Mouse (Mus musculus) embryonic facial prominence, embryonic 12.5 days (tissue): ENCODE results near the gene Rnf126. TPM values are rescaled to one million over a fixed set of nuclear protein-coding genes. Genes with fewer than 3 reads are reported as not detected.

Experiments
- ATAC-seq: fragments of 200-750 bp; cut with Nextera tagmentation; 2 replicates; pipeline ENCODE4 v1.8.0; 2017; ENCODE audit not compliant: insufficient number of reproducible peaks, insufficient read depth, low FRiP score, low TSS enrichment
- H3K27ac ChIP-seq: fragments of 300-500 bp; sonication (generic); 2 replicates; pipeline ENCODE4 v1.5.1; 2016; ENCODE audit warnings: mild to moderate bottlenecking
- H3K27me3 ChIP-seq: fragments of 300-500 bp; sonication (generic); 2 replicates; pipeline ENCODE4 v1.6.1; 2016; ENCODE audit warnings: mild to moderate bottlenecking, moderate library complexity
- H3K36me3 ChIP-seq: fragments of 300-500 bp; sonication (generic); 2 replicates; pipeline ENCODE4 v1.6.1; 2016; ENCODE audit warnings: mild to moderate bottlenecking
- H3K4me1 ChIP-seq: fragments of 300-500 bp; sonication (generic); 2 replicates; pipeline ENCODE4 v1.6.1; 2016
- H3K4me2 ChIP-seq: fragments of 300-500 bp; sonication (generic); replicated peaks from 2 replicates; pipeline ENCODE4 v1.6.1; 2016; ENCODE audit warnings: mild to moderate bottlenecking, moderate library complexity
- H3K4me3 ChIP-seq: fragments of 300-500 bp; sonication (generic); 2 replicates; pipeline ENCODE4 v1.5.1; 2016; ENCODE audit warnings: mild to moderate bottlenecking
- H3K9ac ChIP-seq: fragments of 300-500 bp; sonication (generic); 2 replicates; pipeline ENCODE4 v1.6.1; 2016; ENCODE audit warnings: mild to moderate bottlenecking, moderate library complexity
- H3K9me3 ChIP-seq: fragments of 300-500 bp; sonication (generic); 2 replicates; pipeline ENCODE4 v1.6.1; 2016; ENCODE audit warnings: mild to moderate bottlenecking, moderate library complexity
- WGBS: fragments of 180-500 bp; shearing (Covaris S2); methylation state at CpG from one replicate; pipeline ENCODE4 v1.1.7; 2016; 5-methylcytosine and 5-hydroxymethylcytosine counted together
- polyA plus RNA-seq: library from polyadenylated mRNA; unstranded; fragments of >200 nt; fragmentation: Nextera tagmentation; extraction: Ambion mirVana; gene quantifications from 2 replicates; pipeline ENCODE4 v1.2.1, GENCODE M21; 2016

Rnf126 gene
- polyA plus RNA-seq, 1 experiment from 2014 or later, result 109 TPM

DNA sequence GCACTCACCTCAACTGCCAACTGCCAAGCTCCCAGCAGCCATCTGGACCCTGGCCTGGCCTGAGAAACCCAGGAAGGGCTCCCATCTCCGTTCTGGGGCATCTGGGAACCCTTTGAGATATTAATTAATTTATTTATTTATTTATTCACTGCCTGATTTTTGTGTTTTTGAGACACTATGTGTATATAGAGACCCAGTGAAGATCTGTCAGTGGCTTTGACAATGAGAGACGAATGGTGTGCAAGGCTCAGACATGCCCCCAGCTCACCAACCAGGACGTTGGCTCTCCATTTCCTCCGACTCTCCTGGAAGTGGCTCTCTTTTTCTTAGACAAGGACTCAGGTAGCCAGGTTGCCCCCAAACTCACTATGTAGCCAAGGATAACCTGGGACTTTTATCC is 24.1 kb upstream of the Rnf126 start, which contains the start of gene Prss57:
Prss57 (minus strand) TSS at position 101 of the 400 bp plus-strand sequence.
- 87% methylated on average over 4 of the region's 4 CpGs for WGBS
- Histone ChIP-seq H3K27me3 (no peaks in the 10 kb centered on the region), H3K36me3 (0 out of 2 replicates have a peak, but pooled peaks cover 2% of the 10 kb centered on the region), H3K9me3 (no peaks in the 10 kb centered on the region), H3K4me3 (no peak within 1 kb of the TSS), H3K9ac (no peak within 1 kb of the TSS), H3K4me1 (peaks cover 10% of the 10 kb centered on the region), H3K27ac (no peak within 1 kb of the TSS), H3K4me2 (no peak within 1 kb of the TSS)
- ATAC-seq, result no peak

DNA sequence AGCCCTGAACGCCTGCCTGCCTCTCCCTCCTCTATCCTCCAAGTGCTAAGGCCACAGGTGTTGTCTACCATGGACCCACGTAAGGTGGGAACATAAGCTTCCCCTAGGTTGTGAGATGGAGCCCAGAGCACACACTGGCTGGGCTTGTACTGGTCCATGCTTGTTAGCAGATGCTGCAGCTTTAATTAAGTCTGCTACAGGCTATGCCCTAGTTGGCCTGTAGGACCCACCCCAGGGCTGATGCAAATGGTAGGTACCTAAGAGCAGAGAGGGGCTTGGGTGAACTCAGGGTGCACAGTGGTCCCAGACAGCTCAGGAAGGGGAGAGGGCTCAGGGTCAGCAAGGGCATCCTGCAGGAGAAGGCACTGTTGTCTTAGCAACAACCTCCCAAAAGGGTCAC is 22.8 kb upstream of the Rnf126 start:
- H3K4me2 ChIP-seq, result no peak overlapping the region
- WGBS, result 59% methylated on average over 2 of the region's 2 CpGs
- no peaks in the 10 kb centered on the region for H3K9me3 ChIP-seq
- no peak overlapping the region for H3K27ac ChIP-seq
- H3K4me3 ChIP-seq, result no peak overlapping the region
- no peak for ATAC-seq
- H3K9ac ChIP-seq, result no peak overlapping the region
- H3K36me3 ChIP-seq, result no peaks in the 10 kb centered on the region
- peaks cover 4% of the 10 kb centered on the region for H3K4me1 ChIP-seq
- H3K27me3 ChIP-seq, result no peaks in the 10 kb centered on the region

DNA sequence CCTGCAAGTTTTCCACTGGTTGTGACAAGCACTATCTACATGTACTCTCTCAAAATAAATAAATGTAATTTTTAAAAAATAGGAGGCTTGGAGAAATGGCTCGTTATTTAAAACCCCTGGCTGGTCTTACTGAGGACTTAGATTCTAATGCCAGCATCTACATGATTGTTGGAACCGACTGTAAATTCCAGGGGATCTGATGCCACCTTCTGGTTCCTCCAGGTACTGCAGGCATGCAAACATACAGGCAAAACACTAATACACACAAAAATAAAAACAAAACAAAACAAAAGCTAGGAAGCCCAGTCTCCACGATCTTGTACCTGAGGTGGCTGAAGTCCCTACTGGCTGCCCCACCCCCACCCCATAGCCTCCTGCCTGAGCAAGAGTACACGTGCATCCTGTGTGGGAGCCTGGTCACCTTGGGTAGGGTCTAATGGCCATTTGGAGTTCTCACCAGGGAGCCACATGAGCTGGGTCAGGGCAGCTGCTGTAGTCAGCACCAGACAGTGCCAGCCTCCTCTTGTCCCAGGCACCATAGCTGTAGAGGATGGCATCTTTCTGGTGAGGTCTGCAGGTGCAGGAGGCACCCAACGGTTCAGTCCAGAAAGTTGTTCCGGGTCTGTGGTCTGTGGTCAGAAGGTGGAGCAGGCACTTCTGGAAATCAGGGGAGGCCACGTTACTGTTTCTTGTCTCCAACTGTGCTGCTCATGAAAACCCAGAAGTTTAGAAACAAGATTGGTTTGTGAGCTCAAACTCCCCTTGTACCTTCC is 21.8 kb upstream of the Rnf126 start:
- 33% methylated on average over 7 of the region's 7 CpGs for WGBS
- no peak overlapping the region for H3K4me3 ChIP-seq
- no peak overlapping the region for H3K9ac ChIP-seq
- no peaks in the 10 kb centered on the region for H3K27me3 ChIP-seq
- H3K9me3 ChIP-seq, result no peaks in the 10 kb centered on the region
- H3K4me1 ChIP-seq, result no peaks in the 10 kb centered on the region
- no peaks in the 10 kb centered on the region for H3K36me3 ChIP-seq
- no peak for ATAC-seq
- no peak overlapping the region for H3K4me2 ChIP-seq
- H3K27ac ChIP-seq, result no peak overlapping the region

DNA sequence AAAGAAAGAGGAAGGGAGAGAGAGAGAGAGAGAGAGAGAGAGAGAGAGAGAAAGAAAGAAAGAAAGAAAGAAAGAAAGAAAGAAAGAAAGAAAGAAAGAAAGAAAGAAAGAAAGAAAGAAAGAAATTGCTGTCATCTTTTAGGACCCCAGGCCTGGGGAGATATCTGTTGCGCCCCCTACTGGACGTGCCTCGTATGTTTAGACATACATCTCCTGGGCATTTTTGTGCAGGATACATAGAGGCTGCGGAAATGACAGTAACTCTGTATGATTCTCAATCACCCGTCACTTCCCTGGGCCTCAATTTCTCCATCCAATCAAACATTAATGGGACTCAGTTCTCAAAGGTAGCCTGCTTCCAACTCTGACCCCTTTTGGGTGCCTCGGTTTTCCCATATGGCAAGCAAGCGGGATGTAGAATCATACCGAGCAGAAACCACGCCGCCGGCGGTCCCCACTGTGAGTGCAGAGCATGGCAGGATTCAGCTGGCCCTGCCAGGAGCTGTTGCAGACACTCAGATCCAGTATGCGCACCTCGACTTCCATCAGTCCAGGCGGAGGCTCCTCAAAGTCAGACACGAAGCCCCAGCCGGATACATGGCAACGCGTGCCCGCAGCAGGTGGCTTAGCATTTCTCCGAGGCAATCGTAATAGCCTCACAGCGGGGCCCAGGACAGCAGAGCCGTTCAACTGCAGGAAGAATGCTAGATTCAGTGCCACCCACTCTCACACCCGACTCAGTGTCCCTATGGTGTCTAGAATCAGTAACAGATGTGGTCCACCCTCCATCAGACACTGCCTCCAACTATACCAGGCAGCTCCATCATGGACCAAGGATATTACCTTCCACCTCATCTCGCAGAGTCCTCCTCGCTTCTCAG is 17.4 kb upstream of the Rnf126 start:
- Histone ChIP-seq H3K9me3 (no peaks in the 10 kb centered on the region), H3K4me2 (no peak overlapping the region), H3K4me3 (no peak overlapping the region), H3K27me3 (peaks cover 19% of the 10 kb centered on the region), H3K27ac (no peak overlapping the region), H3K4me1 (peaks cover 12% of the 10 kb centered on the region), H3K9ac (no peak overlapping the region; the same call in 1 of the 2 replicates), H3K36me3 (no peaks in the 10 kb centered on the region)
- WGBS, result 36% methylated on average over 27 of the region's 27 CpGs
- ATAC-seq, result no peak

DNA sequence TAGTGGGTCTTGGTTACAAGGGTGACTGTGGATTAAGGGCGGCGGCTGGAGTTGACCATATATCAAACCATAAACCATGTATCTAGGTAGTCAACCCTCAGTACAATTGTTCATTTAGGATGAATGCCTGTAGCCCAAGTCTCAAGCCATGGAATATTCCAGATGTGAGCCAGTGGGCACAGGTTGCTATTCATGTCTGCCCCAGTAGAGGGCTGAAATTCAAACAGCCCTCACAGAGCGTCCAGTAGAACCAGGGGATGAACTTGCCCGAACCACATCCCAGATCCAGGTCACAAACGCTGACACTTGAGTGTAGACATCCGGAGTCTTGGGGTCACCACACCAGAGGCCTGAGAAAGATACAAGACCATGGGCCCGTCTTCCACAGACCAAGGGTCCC is 16.3 kb upstream of the Rnf126 start:
- no peak for ATAC-seq
- Histone ChIP-seq H3K36me3 (no peaks in the 10 kb centered on the region), H3K27ac (no peak overlapping the region), H3K4me1 (peaks cover 13% of the 10 kb centered on the region), H3K4me2 (no peak overlapping the region), H3K9ac (no peak overlapping the region), H3K9me3 (no peaks in the 10 kb centered on the region), H3K4me3 (no peak overlapping the region), H3K27me3 (peaks cover 30% of the 10 kb centered on the region)
- 68% methylated on average over 7 of the region's 7 CpGs for WGBS

DNA sequence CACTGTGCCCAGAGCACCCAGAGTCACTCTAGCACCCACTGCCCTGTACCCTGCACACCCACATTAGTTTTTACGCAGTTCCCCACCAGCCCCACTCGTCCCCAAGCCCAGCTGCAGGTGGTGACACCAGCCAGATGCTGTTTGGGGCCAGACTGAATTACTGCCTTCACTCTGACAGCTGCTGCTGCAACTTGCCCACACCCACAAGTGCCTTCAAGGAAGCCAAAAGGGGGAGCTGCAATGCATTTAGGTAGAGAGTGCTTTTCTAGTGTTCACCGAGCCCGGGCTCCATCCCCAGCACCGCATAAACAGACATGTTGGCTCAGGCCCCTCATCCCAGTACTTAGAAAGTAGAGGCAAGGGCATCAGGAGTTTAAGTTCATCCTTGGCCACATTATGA is 15.2 kb upstream of the Rnf126 start:
- H3K27ac ChIP-seq, result no peak overlapping the region
- H3K4me3 ChIP-seq, result no peak overlapping the region
- no peak overlapping the region for H3K9ac ChIP-seq
- peaks cover 24% of the 10 kb centered on the region for H3K4me1 ChIP-seq
- H3K9me3 ChIP-seq, result no peaks in the 10 kb centered on the region
- H3K36me3 ChIP-seq, result no peaks in the 10 kb centered on the region
- WGBS, result 52% methylated on average over 5 of the region's 5 CpGs
- no peak for ATAC-seq
- peaks cover 39% of the 10 kb centered on the region for H3K27me3 ChIP-seq
- no peak overlapping the region for H3K4me2 ChIP-seq

DNA sequence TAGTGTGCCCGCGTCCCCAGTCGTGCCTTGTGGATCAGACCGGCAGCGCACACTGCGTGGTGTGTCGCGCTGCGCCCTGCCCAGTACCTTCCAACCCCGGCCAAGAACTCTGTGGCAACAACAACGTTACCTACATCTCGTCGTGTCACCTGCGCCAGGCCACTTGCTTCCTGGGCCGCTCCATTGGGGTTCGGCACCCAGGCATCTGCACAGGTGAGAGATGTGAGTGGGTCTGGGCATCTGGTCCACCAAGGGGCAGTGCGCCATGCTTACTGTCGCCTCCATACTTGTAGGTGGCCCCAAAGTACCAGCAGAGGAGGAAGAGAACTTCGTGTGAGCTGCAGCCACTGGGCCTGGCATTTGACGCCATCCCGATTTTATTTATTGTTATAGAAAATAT is 14.4 kb upstream of the Rnf126 start:
- H3K4me3 ChIP-seq, result peak overlapping the region; percentile 36
- no peak for ATAC-seq
- 34% methylated on average over 21 of the region's 21 CpGs for WGBS
- no peak overlapping the region for H3K27ac ChIP-seq
- peaks cover 39% of the 10 kb centered on the region for H3K27me3 ChIP-seq
- no peaks in the 10 kb centered on the region for H3K36me3 ChIP-seq
- peaks cover 24% of the 10 kb centered on the region for H3K4me1 ChIP-seq
- H3K9ac ChIP-seq, result no peak overlapping the region
- peak overlapping the region; percentile 73 for H3K4me2 ChIP-seq
- no peaks in the 10 kb centered on the region for H3K9me3 ChIP-seq

DNA sequence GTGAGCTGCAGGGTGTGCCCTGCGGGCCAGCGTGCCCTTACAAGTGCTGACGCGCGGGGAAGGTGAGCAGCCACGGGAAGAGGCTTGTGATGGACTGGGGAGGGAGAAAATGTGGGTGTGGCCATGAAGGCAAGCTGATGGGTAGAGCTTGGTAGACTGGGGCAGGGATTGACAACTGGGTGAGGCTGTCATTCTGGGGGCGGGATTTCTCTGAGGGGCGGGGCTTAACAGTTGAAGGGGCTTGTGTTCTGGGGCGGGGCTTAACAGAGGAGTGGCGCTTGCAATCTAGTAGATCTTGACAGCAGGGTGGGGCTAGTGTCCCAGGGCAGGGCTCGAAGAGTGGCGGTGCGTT is 13.9 kb upstream of the Rnf126 start:
- H3K4me1 ChIP-seq, result peaks cover 24% of the 10 kb centered on the region
- H3K9me3 ChIP-seq, result no peaks in the 10 kb centered on the region
- no peaks in the 10 kb centered on the region for H3K36me3 ChIP-seq
- H3K27ac ChIP-seq, result 0 out of 2 replicates have a peak overlapping the region, but pooled peaks have one; percentile 17
- peak overlapping the region; percentile 73 for H3K4me2 ChIP-seq
- 0 out of 2 replicates have a peak overlapping the region, but pooled peaks have one; percentile 19 for H3K9ac ChIP-seq
- 2% methylated on average over 13 of the region's 13 CpGs for WGBS
- ATAC-seq, result no peak
- peak overlapping the region; percentile 36 for H3K4me3 ChIP-seq
- H3K27me3 ChIP-seq, result peaks cover 39% of the 10 kb centered on the region

DNA sequence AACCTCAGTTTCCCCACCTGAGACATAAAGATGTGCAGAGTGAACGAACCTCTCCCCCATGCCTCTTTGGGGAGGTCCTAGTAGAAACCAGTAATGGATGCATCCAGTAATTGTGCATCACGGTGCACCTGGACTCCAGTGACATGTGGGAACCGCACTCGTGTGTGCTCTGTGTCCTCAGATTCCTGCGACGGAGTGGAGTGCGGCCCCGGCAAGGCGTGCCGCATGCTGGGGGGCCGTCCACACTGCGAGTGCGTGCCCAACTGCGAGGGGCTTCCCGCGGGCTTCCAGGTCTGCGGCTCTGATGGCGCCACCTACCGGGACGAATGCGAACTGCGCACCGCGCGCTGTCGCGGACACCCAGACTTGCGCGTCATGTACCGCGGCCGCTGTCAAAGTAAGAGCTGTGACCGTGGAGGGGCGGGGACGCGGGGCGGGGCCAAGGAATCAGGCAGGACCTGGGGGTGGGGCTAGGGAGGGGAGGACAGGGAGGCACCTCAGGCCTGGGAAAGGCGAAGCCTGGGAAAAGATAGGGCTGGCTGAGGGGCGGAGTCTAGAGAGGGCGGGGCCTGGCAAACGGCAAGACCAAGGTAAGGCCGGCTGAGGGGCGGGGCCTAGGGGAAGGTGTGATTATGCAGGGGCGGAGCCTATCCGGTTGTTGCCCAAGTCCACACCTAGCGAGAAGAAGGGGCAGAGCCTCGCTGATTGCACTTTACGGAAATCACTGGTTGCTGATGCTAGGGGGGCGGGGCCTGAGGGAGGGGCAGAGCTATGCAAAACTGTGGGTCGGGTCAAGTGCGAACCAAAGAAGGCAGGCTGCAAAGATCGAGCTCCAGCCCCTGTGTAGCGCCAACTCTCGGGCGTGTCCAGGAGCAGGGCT is 13.3 kb upstream of the Rnf126 start:
- H3K9ac ChIP-seq, result 0 out of 2 replicates have a peak overlapping the region, but pooled peaks have one; percentile 19

DNA sequence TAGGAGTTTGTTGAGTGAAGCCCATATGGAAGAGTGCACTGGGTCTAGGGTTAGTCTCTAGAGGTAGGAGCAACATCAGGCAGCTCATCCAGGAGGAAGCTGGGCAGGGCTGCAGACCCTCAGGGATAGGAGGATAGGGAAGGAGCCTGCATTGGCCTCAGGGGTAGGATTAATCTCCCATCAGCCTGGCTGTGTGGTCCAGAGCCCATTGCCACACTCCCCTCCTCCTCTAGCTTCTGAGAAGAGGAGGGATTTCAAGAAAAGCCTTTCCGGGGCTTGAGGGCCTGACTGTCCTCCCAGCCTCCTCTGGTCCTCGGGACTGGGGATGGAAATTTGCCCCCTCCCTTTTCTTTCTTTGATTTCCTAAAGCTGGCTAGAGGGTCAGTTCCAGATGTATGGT is 12.4 kb upstream of the Rnf126 start:
- peaks cover 39% of the 10 kb centered on the region for H3K27me3 ChIP-seq
- no peaks in the 10 kb centered on the region for H3K36me3 ChIP-seq
- no peak overlapping the region for H3K9ac ChIP-seq
- no peak overlapping the region for H3K4me2 ChIP-seq
- peak overlapping the region; percentile 36; the same call in 1 of the 2 replicates for H3K4me3 ChIP-seq
- no peak for ATAC-seq
- peaks cover 24% of the 10 kb centered on the region for H3K4me1 ChIP-seq
- H3K27ac ChIP-seq, result no peak overlapping the region
- WGBS, result 3% methylated on average over 2 of the region's 2 CpGs
- no peaks in the 10 kb centered on the region for H3K9me3 ChIP-seq

More for the DNA sequence above, 13.3 kb upstream of the Rnf126 start:
- 0 out of 2 replicates have a peak overlapping the region, but pooled peaks have one; percentile 17 for H3K27ac ChIP-seq
- H3K4me1 ChIP-seq, result peaks cover 24% of the 10 kb centered on the region
- no peaks in the 10 kb centered on the region for H3K36me3 ChIP-seq
- H3K4me2 ChIP-seq, result peak overlapping the region; percentile 73
- peak; percentile 79 for ATAC-seq
- peaks cover 39% of the 10 kb centered on the region for H3K27me3 ChIP-seq
- peak overlapping the region; percentile 36 for H3K4me3 ChIP-seq
- H3K9me3 ChIP-seq, result no peaks in the 10 kb centered on the region
- 1% methylated on average over 45 of the region's 55 CpGs for WGBS

DNA sequence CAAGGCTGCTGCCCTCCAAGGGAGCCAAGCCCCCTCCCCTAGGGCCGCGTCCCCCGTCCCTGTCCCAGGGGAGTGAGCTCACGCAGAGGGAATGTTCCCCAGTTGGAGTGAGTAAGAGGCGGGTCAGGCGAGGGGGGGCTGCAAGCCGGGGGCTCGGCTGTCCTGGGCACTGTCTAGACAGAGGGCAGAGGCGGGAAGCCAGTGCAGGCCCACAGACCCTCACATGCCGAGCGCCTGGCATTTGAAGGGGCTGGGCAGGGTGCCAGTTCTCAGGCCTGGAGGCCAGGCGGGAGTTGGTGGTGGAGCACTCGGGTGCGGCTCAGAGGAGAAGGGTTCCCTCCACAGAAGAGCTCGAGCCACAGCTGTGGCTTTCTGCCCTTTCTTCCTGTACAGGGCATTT is 11.3 kb upstream of the Rnf126 start:
- no peaks in the 10 kb centered on the region for H3K9me3 ChIP-seq
- no peaks in the 10 kb centered on the region for H3K36me3 ChIP-seq
- H3K9ac ChIP-seq, result peak overlapping the region; percentile 11; the same call in 1 of the 2 replicates
- 9% methylated on average over 15 of the region's 15 CpGs for WGBS
- 0 out of 2 replicates have a peak overlapping the region, but pooled peaks have one; percentile 10 for H3K4me3 ChIP-seq
- H3K27me3 ChIP-seq, result peaks cover 39% of the 10 kb centered on the region
- ATAC-seq, result no peak
- no peak overlapping the region for H3K27ac ChIP-seq
- H3K4me1 ChIP-seq, result peaks cover 24% of the 10 kb centered on the region
- peak overlapping the region; percentile 70 for H3K4me2 ChIP-seq
